In the genomic region with DNA sequence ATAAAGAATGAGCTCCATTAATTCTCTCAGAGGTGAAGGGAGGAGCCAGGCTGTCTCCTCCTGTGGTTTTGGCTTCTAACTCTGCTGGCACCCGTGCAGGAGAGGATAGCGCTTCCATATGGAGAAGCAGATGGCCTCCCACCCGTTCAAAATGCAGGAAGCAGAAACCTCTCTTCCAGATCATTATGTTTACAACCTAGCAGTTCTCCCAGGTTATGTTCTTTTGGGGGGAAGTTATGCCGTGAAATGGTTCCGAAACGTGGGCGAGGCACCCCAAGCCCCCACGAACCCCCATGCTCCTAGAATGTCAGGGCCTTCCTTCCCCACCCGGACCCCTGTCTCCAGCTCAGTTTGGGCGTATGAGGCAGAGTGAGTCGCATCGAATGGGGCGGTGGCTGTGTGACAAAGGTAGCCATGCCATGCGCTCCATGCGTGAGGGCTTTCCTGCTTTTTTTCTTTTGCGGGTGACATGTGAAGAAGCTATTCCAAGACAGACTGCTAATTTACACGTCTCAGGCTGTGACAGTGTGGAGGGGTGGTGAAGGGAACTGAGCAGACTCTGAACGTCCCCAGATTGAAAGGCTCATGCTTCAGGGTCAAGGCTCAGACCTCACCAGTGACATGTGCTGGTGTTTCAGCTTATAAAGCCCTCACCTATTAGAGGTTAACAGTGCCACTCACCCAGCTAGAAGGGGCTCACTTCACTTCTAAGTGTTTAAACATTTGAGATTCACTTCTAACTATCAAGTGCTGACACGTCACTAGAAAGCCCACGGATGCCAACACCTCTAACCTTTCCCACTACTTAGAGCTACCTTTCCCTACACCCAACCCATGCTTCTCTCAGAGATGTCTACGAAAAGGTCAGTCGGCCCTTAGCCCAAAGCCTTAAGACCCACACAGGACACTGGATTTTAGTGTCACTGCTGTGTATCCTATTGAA, we compare ENCODE assay signal across 7 mouse cellular contexts.
DNase-seq lines count a peak whose midpoint lies in the region; ATAC-seq lines count a peak whose summit lies in the region.

No protein-coding gene starts in this region.

- peak; percentile 83 for ATAC-seq in cerebellum, adult (ENCODE audit: insufficient number of reproducible peaks, low FRiP score, low TSS enrichment)
- ATAC-seq in frontal cortex, adult (ENCODE audit: low TSS enrichment), result peak; percentile 83

- peak; percentile 98 for DNase-seq in brain, adult 2 months (ENCODE audit: low read depth, low spot score)
- DNase-seq in left cerebral cortex, postnatal 14 days (ENCODE audit: low spot score in 2 of 2), result peak; percentile 66 to 78
- no peak for DNase-seq in thymus, postnatal 36 days
- DNase-seq in heart, postnatal 25 days (ENCODE audit: low spot score), result no peak
- DNase-seq in adrenal gland, adult 18-20 months (ENCODE audit: low spot score in 2 of 2), result no peak

- intact Hi-C loops in left cerebral cortex, postnatal 14 days (cut with DNase I), result no loop called here
- intact Hi-C loops in heart, postnatal 25 days (cut with DNase I), result no loop called here

Comparison
In these comparisons a context has a peak if more than half of its experiments do, and no peak if none do; other contexts are left out.
1. DNase-seq: peak in brain, adult 2 months (single experiment) and left cerebral cortex, postnatal 14 days (2 of 2); none in thymus, postnatal 36 days (0 of 2), heart, postnatal 25 days (single experiment) and adrenal gland, adult 18-20 months (0 of 2).